Mouse (Mus musculus) heart, adult 11 months (tissue): ENCODE data around the gene Pigo.

ENCODE experiments used
- DNase-seq: peaks from one replicate; pipeline ENCODE4 v3.0.0; 2022

Pigo gene

GRCm38 (mm10) chr4:43000141-43000986 is 25.3 kb downstream of the Pigo start, which contains the start of gene Vcp:
Gene Vcp, minus strand, starts transcription at chr4:43000507.
- DNase-seq = peak; percentile 100

DNA sequence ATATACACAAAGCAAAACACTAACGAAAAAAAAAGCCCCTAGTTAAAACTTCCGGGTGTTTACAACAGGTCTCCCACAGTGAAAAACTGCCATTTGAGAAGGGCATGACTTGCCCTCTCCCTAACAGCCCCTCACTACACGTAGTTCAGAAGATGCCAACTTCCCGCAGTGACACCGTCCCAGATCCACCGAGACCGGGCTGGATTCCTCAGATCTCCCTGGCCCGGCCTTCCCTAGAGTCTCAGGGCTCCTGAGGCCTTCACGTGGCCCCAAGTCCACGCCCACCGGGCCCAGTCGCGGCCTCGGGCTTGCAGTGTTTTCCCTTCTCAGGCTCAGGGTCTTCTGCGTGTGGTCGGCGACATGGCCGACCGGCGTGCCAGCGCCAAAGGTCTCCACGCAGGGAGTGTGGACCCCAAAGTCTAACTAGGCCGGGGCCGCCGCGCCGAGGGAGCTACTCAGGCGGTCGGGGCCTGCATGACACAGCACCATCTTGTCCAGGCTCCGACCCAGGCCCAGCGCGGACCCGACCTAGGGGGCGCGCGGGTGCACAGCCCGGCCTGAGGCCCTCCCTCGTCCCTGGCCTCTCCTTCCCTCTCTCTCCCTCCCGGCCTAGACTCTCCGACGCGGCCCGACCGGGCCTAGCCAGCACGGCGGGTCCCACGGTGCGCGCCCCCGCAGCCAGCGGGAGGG is 26.0 kb downstream of the Pigo start:
- peak; percentile 98 for DNase-seq

GRCm38 (mm10) chr4:42998022-42998421 is 27.6 kb downstream of the Pigo start:
- peak; percentile 72 for DNase-seq

DNA sequence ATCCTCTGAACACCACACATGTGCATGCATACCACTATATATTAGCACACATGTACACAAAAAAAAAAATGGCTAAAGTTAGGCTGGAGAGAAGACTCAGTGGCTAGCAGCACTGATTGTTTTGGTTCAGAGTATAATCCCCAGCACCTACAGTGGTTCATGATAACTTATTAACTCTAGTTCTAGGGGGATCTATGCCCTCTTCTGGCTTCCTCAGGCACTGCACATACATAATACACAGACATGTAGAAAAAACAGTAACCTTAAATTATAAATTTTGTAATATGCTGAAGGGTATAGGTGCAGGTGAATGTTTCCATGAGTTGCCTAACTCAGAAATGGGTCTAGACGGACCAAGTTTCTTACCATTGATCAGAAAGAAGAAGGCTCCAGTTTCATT is 37.3 kb downstream of the Pigo start:
- DNase-seq = no peak

GRCm38 (mm10) chr4:42980467-42980866 is 45.2 kb downstream of the Pigo start:
- peak; percentile 68 for DNase-seq

GRCm38 (mm10) chr4:42978062-42978461 is 47.6 kb downstream of the Pigo start:
- DNase-seq = peak; percentile 12

DNA sequence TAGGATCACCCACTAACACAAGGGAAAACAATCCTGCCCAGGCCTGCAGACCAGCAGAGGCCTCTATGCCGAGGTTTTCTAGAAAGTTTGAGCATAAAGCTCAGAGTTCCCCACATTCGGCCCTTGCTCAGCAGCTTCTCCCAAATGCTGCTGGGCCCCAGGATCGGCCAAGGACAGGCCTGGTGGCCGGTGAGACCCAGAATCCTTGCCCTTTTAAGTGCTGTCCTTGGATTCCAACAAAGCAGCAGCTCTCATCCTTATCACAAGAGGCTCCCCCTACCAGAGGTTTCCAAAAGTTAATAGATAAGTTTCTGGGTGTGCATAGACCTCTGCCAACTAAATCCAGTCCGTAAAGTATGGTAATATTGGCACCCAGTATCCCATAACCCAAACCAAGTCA is 51.8 kb downstream of the Pigo start:
- DNase-seq = peak; percentile 58

DNA sequence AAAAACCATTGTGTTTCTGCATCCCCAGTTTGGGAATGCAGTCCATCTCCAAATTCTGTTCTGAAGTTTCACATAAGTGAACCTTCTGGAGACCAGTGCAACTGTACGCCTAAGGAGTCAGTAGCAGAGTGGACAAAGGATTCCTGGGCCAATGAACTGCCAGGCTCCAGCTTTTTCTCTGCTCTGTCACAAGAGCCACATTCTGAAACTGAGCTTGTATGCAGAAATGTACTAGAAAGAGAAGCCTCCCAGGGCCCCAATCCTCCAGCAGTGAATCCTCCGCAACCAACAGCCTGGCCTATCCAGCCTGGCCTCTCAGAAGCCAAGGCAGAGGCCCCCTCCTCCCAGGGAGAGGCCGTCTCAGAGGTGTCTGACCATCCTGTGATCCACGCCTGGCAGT is 52.7 kb downstream of the Pigo start:
- DNase-seq = no peak

- DNase-seq = no peak
These were observed 56.3 kb downstream of the Pigo start, which contains the start of gene 1700022I11Rik for GRCm38 (mm10) chr4:42969304-42969703. Gene 1700022I11Rik, plus strand, starts transcription at chr4:42969604.
